Mouse (Mus musculus) heart, postnatal 14 days (tissue): ENCODE results near the gene Ube2f. TPM values are rescaled to one million over a fixed set of nuclear protein-coding genes. Genes with fewer than 3 reads are reported as not detected.

Experiments
- DNase-seq, 2 experiments: peaks; one replicate each; pipeline ENCODE4 v3.0.0; 2021 to 2022
- intact Hi-C: fragments of 180-260 bp; cut with DNase I; formaldehyde crosslinking; loops from one replicate; pipeline ENCODE4 v1.15.1; 2025
- total RNA-seq, 2 experiments: library from RNA; stranded (reverse); gene quantifications; 2 replicates each; pipeline ENCODE4 v1.2.3; 2021

Gene Ube2f
- total RNA-seq, 2 experiments from 2014 or later, result 50.2 to 56.7 TPM

DNA sequence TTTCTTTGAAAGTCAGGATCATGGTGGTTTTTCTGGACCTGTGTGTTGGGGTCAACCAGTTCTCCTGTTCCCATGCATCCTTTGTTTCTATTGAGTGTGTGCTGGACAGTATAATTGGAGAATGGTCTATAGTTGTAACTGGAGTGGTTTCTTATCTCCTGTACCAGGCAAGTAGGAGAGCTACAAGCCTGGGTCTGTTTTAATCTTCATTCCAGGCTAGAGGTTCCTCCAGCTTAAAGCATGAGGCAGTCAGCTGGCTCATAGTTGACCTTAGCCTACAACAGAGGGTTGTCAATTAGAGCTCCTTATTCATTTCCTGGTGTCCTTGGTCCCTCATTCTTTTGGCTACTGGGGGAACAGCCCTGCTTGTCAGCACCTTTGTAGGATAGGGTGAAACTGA, 83.5 kb downstream of the Ube2f start:
- intact Hi-C loops, result no loop called here
- no peak for DNase-seq

- intact Hi-C loops, result no loop called here
- no peak for DNase-seq
These were observed 87.3 kb downstream of the Ube2f start for GRCm38 (mm10) chr1:91337355-91337754.

Other genes with a start within 250 kb of the Ube2f start
- gene Rbm44, start 105.2 kb upstream of the Ube2f start, total RNA-seq, result under 1 TPM; 0.10 to 0.12 TPM
- gene Ramp1, start 70.5 kb upstream of the Ube2f start, total RNA-seq, result 10 to 100 TPM; 10.5 to 13.6 TPM
- gene Scly, start 48.0 kb downstream of the Ube2f start, total RNA-seq, result 10 to 100 TPM; 11.4 to 15.6 TPM
- not detected for gene Espnl, start 71.8 kb downstream of the Ube2f start, total RNA-seq
- gene Klhl30, start 100.7 kb downstream of the Ube2f start, total RNA-seq, result 10 to 100 TPM; 43.9 to 47.6 TPM
- under 1 TPM; 0.15 to 0.41 TPM for gene Erfe, start 116.1 kb downstream of the Ube2f start, total RNA-seq
- 10 to 100 TPM; 45.4 to 46.7 TPM for gene Ilkap, start 148.5 kb downstream of the Ube2f start, total RNA-seq
- gene Hes6, start 163.7 kb downstream of the Ube2f start, total RNA-seq, result 10 to 100 TPM; 16.8 to 20.1 TPM
- 10 to 100 TPM; 12.3 to 18.9 TPM for gene Per2, start 209.0 kb downstream of the Ube2f start, total RNA-seq
- gene Traf3ip1, start 244.3 kb downstream of the Ube2f start, total RNA-seq, result 1 to 10 TPM; 4.6 to 5.9 TPM